ENCODE assay signal across 9 mouse cellular contexts in genomic region chr10:82986993-82987349, GRCm38 (mm10). TPM values are rescaled to one million over a fixed set of nuclear protein-coding genes. Genes with fewer than 3 reads are reported as not detected.
DNase-seq lines count a peak whose midpoint lies in the region; ATAC-seq and TF ChIP-seq lines count a peak whose summit lies in the region.
"Had no signal": no experiment of that assay in that cellular context is flagged by ENCODE, and none has a peak within 500 bp of the region (broad histone marks: within the 10 kb centered on the region; RNA-seq: fewer than 3 reads in every experiment).

No protein-coding gene starts in this region.

- H3K9me3 ChIP-seq in embryonic facial prominence, embryonic 14.5 days (ENCODE audit: control insufficient read depth, low read length): no peaks in the 10 kb centered on the region
- H3K9me3 ChIP-seq in intestine, postnatal 0 days (ENCODE audit: control insufficient read depth): no peaks in the 10 kb centered on the region
- H3K9me3 ChIP-seq in neural tube, embryonic 14.5 days (ENCODE audit: control insufficient read depth, low read length): no peaks in the 10 kb centered on the region

- peak overlapping the region; percentile 91 for H3K4me2 ChIP-seq in embryonic facial prominence, embryonic 14.5 days (ENCODE audit: low read depth, low read length)
- peak overlapping the region; percentile 94 for H3K4me2 ChIP-seq in intestine, postnatal 0 days (replicated peaks; ENCODE audit: low read depth)
- peak overlapping the region; percentile 87 for H3K4me2 ChIP-seq in neural tube, embryonic 14.5 days (ENCODE audit: low read depth, low read length)

- TF ChIP-seq CTCF in lung, adult 2 months (IDR thresholded peaks at IDR 0.05; ENCODE audit: insufficient read depth, low read length): no peak
- TF ChIP-seq CTCF in intestine, postnatal 0 days (IDR thresholded peaks at IDR 0.05; ENCODE audit: low read depth): no peak

- no peak overlapping the region; the same call in 1 of the 2 replicates for H3K27ac ChIP-seq in embryonic facial prominence, embryonic 14.5 days (replicated peaks; ENCODE audit: low read depth, low read length)
- no peak overlapping the region for H3K27ac ChIP-seq in intestine, postnatal 0 days (ENCODE audit: low read depth, low read length)
- H3K27ac ChIP-seq in neural tube, embryonic 14.5 days (ENCODE audit: low read depth, low read length): no peak overlapping the region

- peaks cover 15% of the 10 kb centered on the region for H3K4me1 ChIP-seq in lung, adult 2 months (ENCODE audit: control insufficient read depth, insufficient read depth, low read length)
- peaks cover 28% of the 10 kb centered on the region for H3K4me1 ChIP-seq in embryonic facial prominence, embryonic 14.5 days (ENCODE audit: control insufficient read depth, insufficient read depth, low read length)
- H3K4me1 ChIP-seq in intestine, postnatal 0 days (replicated peaks; ENCODE audit: control insufficient read depth, insufficient read depth, low read length): 0 out of 2 replicates have a peak, but pooled peaks cover 2% of the 10 kb centered on the region
- peaks cover 24% of the 10 kb centered on the region; the same call in 1 of the 2 replicates for H3K4me1 ChIP-seq in neural tube, embryonic 14.5 days (ENCODE audit: control insufficient read depth, insufficient read depth, low read length)

- no peaks in the 10 kb centered on the region for H3K36me3 ChIP-seq in embryonic facial prominence, embryonic 14.5 days (ENCODE audit: control insufficient read depth, insufficient read depth, low read length)
- H3K36me3 ChIP-seq in intestine, postnatal 0 days (ENCODE audit: control insufficient read depth, insufficient read depth): no peaks in the 10 kb centered on the region
- no peaks in the 10 kb centered on the region for H3K36me3 ChIP-seq in neural tube, embryonic 14.5 days (ENCODE audit: control insufficient read depth, insufficient read depth, low read length)

- intact Hi-C loops in left cerebral cortex, postnatal 14 days (cut with DNase I): loop anchor here (5.0 to 10.0 kb wide), 6 partner anchors 58 to 210 kb away; no protein-coding TSS in a partner anchor

- H3K4me3 ChIP-seq in lung, adult 2 months (replicated peaks; ENCODE audit: extremely low read depth, low read depth, low read length): peak overlapping the region; percentile 72
- H3K4me3 ChIP-seq in embryonic facial prominence, embryonic 14.5 days (ENCODE audit: low read depth, low read length): peak overlapping the region; percentile 84
- peak overlapping the region; percentile 69; the same call in 1 of the 2 replicates for H3K4me3 ChIP-seq in intestine, postnatal 0 days (ENCODE audit: low read depth, low read length)
- H3K4me3 ChIP-seq in neural tube, embryonic 14.5 days (ENCODE audit: low read depth, low read length): peak overlapping the region; percentile 71

- TF ChIP-seq POLR2A in lung, adult 2 months (IDR thresholded peaks at IDR 0.05; ENCODE audit: borderline replicate concordance, extremely low read depth, low read depth, low read length): no peak

- peaks cover 10% of the 10 kb centered on the region for H3K27me3 ChIP-seq in embryonic facial prominence, embryonic 14.5 days (replicated peaks; ENCODE audit: control insufficient read depth, insufficient read depth, low read length)
- peaks cover 22% of the 10 kb centered on the region for H3K27me3 ChIP-seq in intestine, postnatal 0 days (replicated peaks; ENCODE audit: control insufficient read depth, insufficient read depth, low read length)
- H3K27me3 ChIP-seq in neural tube, embryonic 14.5 days (ENCODE audit: control insufficient read depth, insufficient read depth, low read length): no peaks in the 10 kb centered on the region

- no peak for ATAC-seq in embryonic facial prominence, embryonic 14.5 days (ENCODE audit: low read depth)
- ATAC-seq in intestine, postnatal 0 days: no peak
- no peak for ATAC-seq in neural tube, embryonic 14.5 days (ENCODE audit: low read depth)

- H3K9ac ChIP-seq in embryonic facial prominence, embryonic 14.5 days (ENCODE audit: low read depth, low read length): peak overlapping the region; percentile 79
- H3K9ac ChIP-seq in intestine, postnatal 0 days (ENCODE audit: low read depth, low read length): no peak overlapping the region
- peak overlapping the region; percentile 82; the same call in 1 of the 2 replicates for H3K9ac ChIP-seq in neural tube, embryonic 14.5 days (replicated peaks; ENCODE audit: low read depth, low read length)

- 22% methylated on average over 8 of the region's 8 CpGs for WGBS in lung, adult 2 months
- WGBS in embryonic facial prominence, embryonic 14.5 days: 13% methylated on average over 8 of the region's 8 CpGs
- 27% methylated on average over 8 of the region's 8 CpGs for WGBS in intestine, postnatal 0 days
- WGBS in neural tube, embryonic 14.5 days: 8% methylated on average over 8 of the region's 8 CpGs

- no peak for DNase-seq in lung, adult 2 months
- no peak for DNase-seq in lung, postnatal 14 days
- no peak for DNase-seq in embryonic facial prominence, embryonic 14.5 days (ENCODE audit: low spot score)
- no peak for DNase-seq in adrenal gland, adult (ENCODE audit: inconsistent age in 2 of 2, low spot score in 1 of 2)
- no peak for DNase-seq in left cerebral cortex, postnatal 14 days (ENCODE audit: low spot score in 2 of 2)
- no peak for DNase-seq in gastrocnemius, postnatal 25 days
- DNase-seq: gastrocnemius, postnatal 10 days had no signal

RNA-seq across cellular contexts. Expression of gene Chst11, which starts 1.7 kb away (rescaled TPM):
- 12.6 and 15.7 TPM in 2 replicates for polyA plus RNA-seq in lung, adult 2 months (2012; rRNA removed)
- 4.4 and 5.3 TPM in 2 replicates for polyA plus RNA-seq in embryonic facial prominence, embryonic 14.5 days (2014; fragmentation: Nextera tagmentation; extraction: Ambion mirVana)
- polyA plus RNA-seq in intestine, postnatal 0 days (2015; fragmentation: Nextera tagmentation; extraction: Ambion mirVana): 0.46 and 0.50 TPM in 2 replicates
- polyA plus RNA-seq in neural tube, embryonic 14.5 days (2014; fragmentation: Nextera tagmentation; extraction: Ambion mirVana): 4.6 and 5.2 TPM in 2 replicates
- 10 to 100 TPM; 29.8 to 33.1 TPM for total RNA-seq in left cerebral cortex, postnatal 14 days (2021)
- total RNA-seq in gastrocnemius, postnatal 25 days (2021): under 1 TPM; 0.94 to 1.00 TPM
